Mouse (Mus musculus) MEL (cell line): ENCODE results near the gene Aldh16a1. TPM values are rescaled to one million over a fixed set of nuclear protein-coding genes. Genes with fewer than 3 reads are reported as not detected.

Source experiments
- DNase-seq: peaks from one replicate; pipeline ENCODE4 v3.0.0; 2011; ENCODE audit warnings: low read depth, low spot score
- H3K27ac ChIP-seq: 2 replicates; pipeline ENCODE4 v1.5.1; 2012; ENCODE audit warnings: low read depth, mild to moderate bottlenecking, control low read depth, low read length, moderate library complexity; ENCODE audit not compliant: control insufficient read depth
- H3K27me3 ChIP-seq, 2 experiments: fragments of 150-350 bp in 1 of 2; sonication (generic) in 1 of 2; 2 replicates each; pipeline ENCODE4 v1.6.1; 2012; ENCODE audit warnings: low read length in 2 of 2, mild to moderate bottlenecking in 2 of 2, improper control_type of control experiment in 1 of 2, moderate library complexity in 1 of 2; ENCODE audit not compliant: insufficient read depth in 2 of 2, control insufficient read depth in 1 of 2
- H3K36me3 ChIP-seq, 2 experiments: 2 replicates each; pipeline ENCODE4 v1.6.1; 2012 to 2014; ENCODE audit warnings: low read length in 2 of 2, improper control_type of control experiment in 1 of 2, inconsistent platforms in 1 of 2, mild to moderate bottlenecking in 1 of 2; ENCODE audit not compliant: insufficient read depth in 2 of 2, control insufficient read depth in 1 of 2
- H3K4me1 ChIP-seq, 2 experiments: fragments of 150-350 bp in 1 of 2; sonication (generic) in 1 of 2; 2 replicates each; pipeline ENCODE4 v1.6.1; 2012; ENCODE audit warnings: low read length in 2 of 2, improper control_type of control experiment in 1 of 2, mild to moderate bottlenecking in 1 of 2; ENCODE audit not compliant: insufficient read depth in 2 of 2, control insufficient read depth in 1 of 2
- H3K4me3 ChIP-seq, 2 experiments: fragments of 150-350 bp in 1 of 2; sonication (generic) in 1 of 2; 2 replicates each; pipeline ENCODE4 v1.5.1; 2012; ENCODE audit warnings: low read depth in 2 of 2, low read length in 2 of 2, mild to moderate bottlenecking in 2 of 2, moderate library complexity in 2 of 2, control low read depth in 1 of 2, improper control_type of control experiment in 1 of 2; ENCODE audit not compliant: control insufficient read depth in 1 of 2, insufficient read depth in 1 of 2
- H3K79me2 ChIP-seq: 2 replicates; pipeline ENCODE4 v1.6.1; 2012; ENCODE audit warnings: mild to moderate bottlenecking, low read length, moderate library complexity; ENCODE audit not compliant: control insufficient read depth, poor library complexity, insufficient read depth
- H3K9ac ChIP-seq: 2 replicates; pipeline ENCODE4 v1.6.1; 2012; ENCODE audit warnings: low read depth, mild to moderate bottlenecking, control low read depth, low read length, moderate library complexity; ENCODE audit not compliant: control insufficient read depth, poor library complexity, severe bottlenecking
- H3K9me3 ChIP-seq: fragments of 150-350 bp; sonication (generic); replicated peaks from 2 replicates; pipeline ENCODE4 v1.6.1; 2012; ENCODE audit warnings: mild to moderate bottlenecking, low read length, improper control_type of control experiment, moderate library complexity; ENCODE audit not compliant: insufficient read depth
- BHLHE40 ChIP-seq: IDR thresholded peaks from 2 replicates; pipeline ENCODE4 v1.6.1; 2012; ENCODE audit warnings: low read depth, mild to moderate bottlenecking, inconsistent platforms, low read length, improper control_type of control experiment, borderline replicate concordance
- CHD1 ChIP-seq: IDR thresholded peaks from 2 replicates; pipeline ENCODE4 v1.6.1; 2012; ENCODE audit warnings: low read depth, mild to moderate bottlenecking, inconsistent platforms, low read length, improper control_type of control experiment
- CHD2 ChIP-seq: IDR thresholded peaks from 2 replicates; pipeline ENCODE4 v1.6.1; 2011; ENCODE audit warnings: low read length, improper control_type of control experiment
- E2F4 ChIP-seq: IDR thresholded peaks from 2 replicates; pipeline ENCODE4 v1.6.1; 2011; ENCODE audit warnings: low read depth, low read length, improper control_type of control experiment, borderline replicate concordance
- EP300 ChIP-seq, 2 experiments: IDR thresholded peaks; 2 replicates each; pipeline ENCODE4 v1.6.1; 2011; ENCODE audit warnings: improper control_type of control experiment in 2 of 2, low read length in 2 of 2, low read depth in 1 of 2, mild to moderate bottlenecking in 1 of 2
- ETS1 ChIP-seq: IDR thresholded peaks from 2 replicates; pipeline ENCODE4 v1.6.1; 2012; ENCODE audit warnings: low read depth, mild to moderate bottlenecking, inconsistent platforms, low read length, improper control_type of control experiment, moderate library complexity
- GATA1 ChIP-seq: IDR thresholded peaks from 2 replicates; pipeline ENCODE4 v1.6.1; 2011; ENCODE audit warnings: low read depth, low read length, improper control_type of control experiment
- HCFC1 ChIP-seq: IDR thresholded peaks from 2 replicates; pipeline ENCODE4 v1.6.1; 2012; ENCODE audit warnings: low read depth, mild to moderate bottlenecking, inconsistent platforms, low read length, improper control_type of control experiment, moderate library complexity
- MAFK ChIP-seq: IDR thresholded peaks from 2 replicates; pipeline ENCODE4 v1.6.1; 2011; ENCODE audit warnings: low read depth, mild to moderate bottlenecking, low read length, improper control_type of control experiment, borderline replicate concordance
- MYB ChIP-seq: IDR thresholded peaks from 2 replicates; pipeline ENCODE4 v1.6.1; 2011; ENCODE audit warnings: mild to moderate bottlenecking, low read depth, low read length, improper control_type of control experiment
- MYC ChIP-seq: IDR thresholded peaks from 2 replicates; pipeline ENCODE4 v1.6.1; 2011; ENCODE audit warnings: low read depth, mild to moderate bottlenecking, low read length, improper control_type of control experiment, moderate library complexity
- NELFE ChIP-seq: IDR thresholded peaks from 2 replicates; pipeline ENCODE4 v1.6.1; 2011; ENCODE audit warnings: low read depth, low read length, improper control_type of control experiment
- NRF1 ChIP-seq: IDR thresholded peaks from 2 replicates; pipeline ENCODE4 v1.6.1; 2014; ENCODE audit warnings: low read depth, mild to moderate bottlenecking, inconsistent platforms, low read length, improper control_type of control experiment, moderate library complexity; ENCODE audit not compliant: poor library complexity, insufficient read depth, severe bottlenecking
- POLR2A ChIP-seq, 2 experiments: IDR thresholded peaks; 2 replicates each; pipeline ENCODE4 v1.6.1; 2011 to 2012; ENCODE audit warnings: low read length in 2 of 2, mild to moderate bottlenecking in 2 of 2, control low read depth in 1 of 2, improper control_type of control experiment in 1 of 2, low read depth in 1 of 2, moderate library complexity in 1 of 2; ENCODE audit not compliant: control insufficient read depth in 1 of 2, insufficient read depth in 1 of 2, poor library complexity in 1 of 2
- POLR2AphosphoS2 ChIP-seq: IDR thresholded peaks from 2 replicates; pipeline ENCODE4 v1.6.1; 2011; ENCODE audit warnings: low read length, improper control_type of control experiment
- RAD21 ChIP-seq: IDR thresholded peaks from 2 replicates; pipeline ENCODE4 v1.6.1; 2011; ENCODE audit warnings: mild to moderate bottlenecking, low read depth, low read length, improper control_type of control experiment
- SIN3A ChIP-seq: IDR thresholded peaks from 2 replicates; pipeline ENCODE4 v1.6.1; 2012; ENCODE audit warnings: low read length, improper control_type of control experiment, inconsistent platforms
- SMC3 ChIP-seq: IDR thresholded peaks from 2 replicates; pipeline ENCODE4 v1.6.1; 2011; ENCODE audit warnings: low read depth, low read length, improper control_type of control experiment
- TAL1 ChIP-seq: IDR thresholded peaks from 2 replicates; pipeline ENCODE4 v1.6.1; 2012; ENCODE audit warnings: mild to moderate bottlenecking, inconsistent platforms, low read length, moderate library complexity, mixed read lengths
- TBP ChIP-seq: IDR thresholded peaks from 2 replicates; pipeline ENCODE4 v1.8.0; 2011; ENCODE audit warnings: low read depth, low read length, improper control_type of control experiment
- TCF12 ChIP-seq: IDR thresholded peaks from 2 replicates; pipeline ENCODE4 v1.6.1; 2014; ENCODE audit warnings: low read depth, mild to moderate bottlenecking, inconsistent platforms, low read length, improper control_type of control experiment, moderate library complexity
- USF2 ChIP-seq, 2 experiments: IDR thresholded peaks; 2 replicates each; pipeline ENCODE4 v1.6.1; 2011 to 2012; ENCODE audit warnings: improper control_type of control experiment in 2 of 2, low read length in 2 of 2, borderline replicate concordance in 1 of 2, inconsistent platforms in 1 of 2, low read depth in 1 of 2, mild to moderate bottlenecking in 1 of 2; ENCODE audit not compliant: insufficient read depth in 1 of 2
- ZC3H11A ChIP-seq: IDR thresholded peaks from 2 replicates; pipeline ENCODE4 v1.6.1; 2012; ENCODE audit warnings: low read depth, mild to moderate bottlenecking, inconsistent platforms, low read length, improper control_type of control experiment
- ZKSCAN1 ChIP-seq: IDR thresholded peaks from 2 replicates; pipeline ENCODE4 v1.6.1; 2012; ENCODE audit warnings: low read depth, mild to moderate bottlenecking, inconsistent platforms, low read length, improper control_type of control experiment, moderate library complexity
- polyA plus RNA-seq, 2 experiments: library from polyadenylated mRNA; stranded (reverse) in 1 of 2; unstranded in 1 of 2; fragments of >175 nt in 1 of 2; fragments of >200 nt in 1 of 2; gene quantifications; 2 replicates each; pipeline versions ENCODE4 v1.2.1 to v1.2.4; 2012; ENCODE audit warnings: low replicate concordance in 2 of 2, low read depth in 1 of 2; ENCODE audit not compliant: insufficient read length in 2 of 2, insufficient read depth in 1 of 2, missing spikeins in 1 of 2
- total RNA-seq: library from RNA; depleted of rRNA; stranded (reverse); fragments of 300-350 nt; gene quantifications from 2 replicates; pipeline ENCODE4 v1.2.3, GENCODE M21; 2012

Gene Aldh16a1
- total and polyA plus RNA-seq, 3 experiments = 33.9 to 61.6 TPM; not detected in 1

- H3K9ac ChIP-seq = no peak overlapping the region
- H3K79me2 ChIP-seq = no peaks in the 10 kb centered on the region
- no peak for DNase-seq
- H3K4me1 ChIP-seq = peaks cover 3 to 11% of the 10 kb centered on the region in 2 experiments; a peak in 3 of 4 replicates
- H3K27ac ChIP-seq = no peak overlapping the region
- no peaks in the 10 kb centered on the region for H3K9me3 ChIP-seq
- no peaks in the 10 kb centered on the region for H3K27me3 ChIP-seq
- no peak overlapping the region for H3K4me3 ChIP-seq
- TF ChIP-seq TAL1 (no peak), ZC3H11A (no peak), TBP (no peak), CHD1 (no peak), RAD21 (no peak), USF2 (IDR thresholded peaks at IDR 0.05; ENCODE audit: borderline replicate concordance in 1 of 2, insufficient read depth in 1 of 2, low read depth in 1 of 2, low read length in 2 of 2) (no peak), BHLHE40 (no peak), SIN3A (no peak), E2F4 (no peak), POLR2A (IDR thresholded peaks at IDR 0.05; ENCODE audit: control insufficient read depth in 1 of 2, insufficient read depth in 1 of 2, low read depth in 1 of 2, low read length in 2 of 2, poor library complexity in 1 of 2) (no peak), NRF1 (no peak), NELFE (no peak)
- TF ChIP-seq, all 39 proteins: peak for 0
- no peaks in the 10 kb centered on the region for H3K36me3 ChIP-seq
Measured at GRCm38 (mm10) chr7:45102441-45102840, 51.9 kb downstream of the Aldh16a1 start.

DNA sequence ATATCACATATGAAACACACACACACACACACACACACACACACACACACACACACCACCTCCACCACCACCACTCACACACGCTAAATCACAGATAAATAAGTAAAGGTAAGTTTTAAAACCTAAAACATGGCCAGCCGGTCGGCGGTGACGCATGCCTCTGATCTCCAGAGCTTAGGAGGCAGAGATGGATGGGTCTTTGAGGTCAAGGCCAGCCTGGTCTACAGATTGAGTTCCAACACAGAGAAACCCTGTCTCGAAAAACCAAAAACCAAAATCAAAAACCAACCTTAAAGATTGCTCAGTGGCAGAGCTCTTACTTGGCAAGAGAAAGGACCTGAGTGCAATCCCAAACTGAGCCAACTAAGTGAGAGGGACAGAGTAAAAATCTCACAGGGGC is 54.3 kb downstream of the Aldh16a1 start:
- Histone ChIP-seq H3K4me1 (peaks cover 3 to 8% of the 10 kb centered on the region in 2 experiments; a peak in 3 of 4 replicates), H3K36me3 (no peaks in the 10 kb centered on the region)
- TF ChIP-seq HCFC1 (no peak), GATA1 (no peak), MYC (no peak), POLR2A (IDR thresholded peaks at IDR 0.05; ENCODE audit: control insufficient read depth in 1 of 2, insufficient read depth in 1 of 2, low read depth in 1 of 2, low read length in 2 of 2, poor library complexity in 1 of 2) (no peak), MAFK (no peak), USF2 (IDR thresholded peaks at IDR 0.05; ENCODE audit: borderline replicate concordance in 1 of 2, insufficient read depth in 1 of 2, low read depth in 1 of 2, low read length in 2 of 2) (no peak), EP300 (IDR thresholded peaks at IDR 0.05; ENCODE audit: low read depth in 1 of 2, low read length in 2 of 2) (no peak), BHLHE40 (no peak), ETS1 (no peak), ZKSCAN1 (no peak), TAL1 (no peak), TBP (no peak), TCF12 (no peak), POLR2AphosphoS2 (no peak), SMC3 (no peak), MYB (no peak), CHD2 (no peak)
- TF ChIP-seq, all 39 proteins: peak for 0
- H3K79me2 ChIP-seq = no peaks in the 10 kb centered on the region
- H3K27me3 ChIP-seq = no peaks in the 10 kb centered on the region
- H3K9ac ChIP-seq = no peak overlapping the region
- H3K4me3 ChIP-seq = no peak overlapping the region
- no peaks in the 10 kb centered on the region for H3K9me3 ChIP-seq
- DNase-seq = no peak
- H3K27ac ChIP-seq = no peak overlapping the region
